Mouse (Mus musculus) liver, embryonic 14.5 days (tissue): ENCODE data around the gene Stxbp3.

Source experiments
- CTCF ChIP-seq: IDR thresholded peaks from 2 replicates; pipeline ENCODE4 v1.5.1; 2016; ENCODE audit warnings: antibody characterized with exemption, low read depth, control low read depth
- EP300 ChIP-seq: IDR thresholded peaks from 2 replicates; pipeline ENCODE4 v1.6.1; 2016; ENCODE audit warnings: antibody characterized with exemption, low read depth

DNA sequence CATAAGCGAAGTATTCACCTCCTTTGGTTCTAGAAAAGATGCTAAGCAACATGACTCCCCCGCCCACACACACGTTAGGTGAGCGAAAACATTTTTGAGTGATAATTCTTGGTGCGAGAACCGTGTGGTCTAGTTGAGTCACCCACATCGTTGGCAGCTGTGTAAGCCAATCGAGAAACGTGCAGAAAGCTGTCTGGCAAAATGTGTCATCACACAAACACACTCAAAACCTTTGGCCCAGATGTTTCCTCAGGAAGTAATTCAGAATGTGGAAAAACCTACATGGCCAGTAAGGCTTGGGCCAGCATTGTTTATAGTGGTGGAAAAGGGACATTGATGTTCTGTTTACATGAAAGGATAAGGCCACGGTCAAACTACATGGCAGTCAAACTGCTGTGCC lies 72.9 kb downstream of the Stxbp3 start:
- TF ChIP-seq EP300 = no peak
- TF ChIP-seq CTCF = no peak
